Mouse (Mus musculus): ENCODE data around the gene Gm9508. TPM values are rescaled to one million over a fixed set of nuclear protein-coding genes. Genes with fewer than 3 reads are reported as not detected.
"Not testable (repeated sequence)": the region's sequence is repeated elsewhere in the genome, so short reads cannot be mapped to it uniquely, and the experiment has no call there.

Gene Gm9508
- not detected in 2 replicates for polyA plus RNA-seq (2015; fragmentation: Nextera tagmentation; extraction: Ambion mirVana)

- Histone ChIP-seq H3K4me1 (replicated peaks) (no peaks in the 10 kb centered on the region), H3K27me3 (no peaks in the 10 kb centered on the region), H3K4me2 (no peak within 1 kb of the TSS), H3K4me3 (replicated peaks) (no peak within 1 kb of the TSS), H3K36me3 (replicated peaks) (no peaks in the 10 kb centered on the region), H3K9me3 (replicated peaks) (no peaks in the 10 kb centered on the region), H3K9ac (no peak within 1 kb of the TSS), H3K27ac (replicated peaks) (no peak within 1 kb of the TSS)
- ATAC-seq (ENCODE audit: insufficient read depth): no peak
- 32% methylated on average over 4 of the region's 4 CpGs for WGBS (ENCODE audit: insufficient replicate concordance)
Observed at GRCm38 (mm10) chr10:77697133-77697532, at the start of gene Gm9508. TSS of gene Gm9508 (minus strand) at chr10:77697233.

- not testable (repeated sequence) for H3K4me1 ChIP-seq (replicated peaks); H3K36me3 ChIP-seq (replicated peaks); ATAC-seq (ENCODE audit: insufficient read depth); H3K27ac ChIP-seq (replicated peaks); H3K9me3 ChIP-seq (replicated peaks); H3K27me3 ChIP-seq; H3K4me3 ChIP-seq (replicated peaks); H3K4me2 ChIP-seq; H3K9ac ChIP-seq
- whole genome bisulfite sequencing (ENCODE audit: insufficient replicate concordance): 48% methylated on average over 5 of the region's 5 CpGs
Observed at GRCm38 (mm10) chr10:77741924-77742688, 45.1 kb upstream of the Gm9508 start, which contains the start of gene Gm18596. TSS of gene Gm18596 (minus strand) at chr10:77742638.

GRCm38 (mm10) chr10:77738929-77739328, 41.9 kb upstream of the Gm9508 start:
- H3K27me3 ChIP-seq: no peaks in the 10 kb centered on the region
- no peak overlapping the region for H3K9ac ChIP-seq
- H3K4me3 ChIP-seq (replicated peaks): no peak overlapping the region
- WGBS (ENCODE audit: insufficient replicate concordance): 53% methylated on average over 4 of the region's 4 CpGs
- H3K4me1 ChIP-seq (replicated peaks): no peaks in the 10 kb centered on the region
- no peaks in the 10 kb centered on the region for H3K9me3 ChIP-seq (replicated peaks)
- no peaks in the 10 kb centered on the region for H3K36me3 ChIP-seq (replicated peaks)
- H3K4me2 ChIP-seq: no peak overlapping the region
- no peak for ATAC-seq (ENCODE audit: insufficient read depth)
- H3K27ac ChIP-seq (replicated peaks): no peak overlapping the region

GRCm38 (mm10) chr10:77735928-77736327, 38.9 kb upstream of the Gm9508 start:
- no peak overlapping the region for H3K27ac ChIP-seq (replicated peaks)
- H3K27me3 ChIP-seq: no peaks in the 10 kb centered on the region
- 60% methylated on average over 1 of the region's 1 CpGs for WGBS (ENCODE audit: insufficient replicate concordance)
- H3K4me2 ChIP-seq: no peak overlapping the region
- ATAC-seq (ENCODE audit: insufficient read depth): no peak
- no peaks in the 10 kb centered on the region for H3K36me3 ChIP-seq (replicated peaks)
- no peak overlapping the region for H3K4me3 ChIP-seq (replicated peaks)
- H3K9ac ChIP-seq: no peak overlapping the region
- H3K4me1 ChIP-seq (replicated peaks): no peaks in the 10 kb centered on the region
- no peaks in the 10 kb centered on the region for H3K9me3 ChIP-seq (replicated peaks)

- no peak overlapping the region for H3K27ac ChIP-seq (replicated peaks)
- ATAC-seq (ENCODE audit: insufficient read depth): no peak
- 40% methylated on average over 4 of the region's 4 CpGs for WGBS (ENCODE audit: insufficient replicate concordance)
Observed at GRCm38 (mm10) chr10:77729241-77729640, 32.2 kb upstream of the Gm9508 start.

GRCm38 (mm10) chr10:77728280-77728679, 31.2 kb upstream of the Gm9508 start:
- 46% methylated on average over 4 of the region's 4 CpGs for WGBS (ENCODE audit: insufficient replicate concordance)
- H3K27me3 ChIP-seq: no peaks in the 10 kb centered on the region
- H3K27ac ChIP-seq (replicated peaks): no peak overlapping the region
- no peak overlapping the region for H3K9ac ChIP-seq
- ATAC-seq (ENCODE audit: insufficient read depth): no peak
- H3K4me2 ChIP-seq: no peak overlapping the region
- H3K36me3 ChIP-seq (replicated peaks): no peaks in the 10 kb centered on the region
- no peaks in the 10 kb centered on the region for H3K4me1 ChIP-seq (replicated peaks)
- no peaks in the 10 kb centered on the region for H3K9me3 ChIP-seq (replicated peaks)
- no peak overlapping the region for H3K4me3 ChIP-seq (replicated peaks)

More at GRCm38 (mm10) chr10:77729241-77729640, 32.2 kb upstream of the Gm9508 start:
- Histone ChIP-seq H3K36me3 (replicated peaks) (no peaks in the 10 kb centered on the region), H3K4me1 (replicated peaks) (no peaks in the 10 kb centered on the region), H3K4me3 (replicated peaks) (no peak overlapping the region), H3K4me2 (no peak overlapping the region), H3K9me3 (replicated peaks) (no peaks in the 10 kb centered on the region), H3K27me3 (no peaks in the 10 kb centered on the region), H3K9ac (no peak overlapping the region)

- no peak within 1 kb of the TSS for H3K4me2 ChIP-seq
- no peaks in the 10 kb centered on the region for H3K36me3 ChIP-seq (replicated peaks)
- H3K4me1 ChIP-seq (replicated peaks): no peaks in the 10 kb centered on the region
- H3K9ac ChIP-seq: no peak within 1 kb of the TSS
- no peak for ATAC-seq (ENCODE audit: insufficient read depth)
- H3K4me3 ChIP-seq (replicated peaks): no peak within 1 kb of the TSS
- no peak within 1 kb of the TSS for H3K27ac ChIP-seq (replicated peaks)
- no peaks in the 10 kb centered on the region for H3K27me3 ChIP-seq
- H3K9me3 ChIP-seq (replicated peaks): no peaks in the 10 kb centered on the region
- WGBS (ENCODE audit: insufficient replicate concordance): 19% methylated on average over 3 of the region's 3 CpGs
Observed at GRCm38 (mm10) chr10:77726186-77726585, 29.2 kb upstream of the Gm9508 start, which contains the start of gene Gm10100. TSS of gene Gm10100 (plus strand) at chr10:77726486.

GRCm38 (mm10) chr10:77724855-77725254, 27.8 kb upstream of the Gm9508 start:
- no peak overlapping the region for H3K4me3 ChIP-seq (replicated peaks)
- no peaks in the 10 kb centered on the region for H3K9me3 ChIP-seq (replicated peaks)
- H3K27me3 ChIP-seq: no peaks in the 10 kb centered on the region
- 64% methylated on average over 8 of the region's 8 CpGs for WGBS (ENCODE audit: insufficient replicate concordance)
- H3K9ac ChIP-seq: no peak overlapping the region
- no peak overlapping the region for H3K4me2 ChIP-seq
- H3K36me3 ChIP-seq (replicated peaks): no peaks in the 10 kb centered on the region
- H3K27ac ChIP-seq (replicated peaks): no peak overlapping the region
- H3K4me1 ChIP-seq (replicated peaks): no peaks in the 10 kb centered on the region
- ATAC-seq (ENCODE audit: insufficient read depth): no peak

- 65% methylated on average over 1 of the region's 1 CpGs for WGBS (ENCODE audit: insufficient replicate concordance)
- not testable (repeated sequence) for H3K4me2 ChIP-seq; H3K36me3 ChIP-seq (replicated peaks); H3K4me1 ChIP-seq (replicated peaks); H3K27me3 ChIP-seq; H3K4me3 ChIP-seq (replicated peaks); H3K9ac ChIP-seq; H3K27ac ChIP-seq (replicated peaks); H3K9me3 ChIP-seq (replicated peaks); ATAC-seq (ENCODE audit: insufficient read depth)
Observed at GRCm38 (mm10) chr10:77720299-77720698, 23.3 kb upstream of the Gm9508 start, which contains the start of gene Krtap12-1. TSS of gene Krtap12-1 (plus strand) at chr10:77720599.

GRCm38 (mm10) chr10:77715507-77715906, 18.5 kb upstream of the Gm9508 start, which contains the start of gene Gm10142:
TSS of gene Gm10142 (plus strand) at chr10:77715807.
- Histone ChIP-seq H3K27ac (replicated peaks) (no peak within 1 kb of the TSS), H3K36me3 (replicated peaks) (no peaks in the 10 kb centered on the region), H3K27me3 (no peaks in the 10 kb centered on the region), H3K9ac (no peak within 1 kb of the TSS), H3K4me2 (no peak within 1 kb of the TSS), H3K4me1 (replicated peaks) (no peaks in the 10 kb centered on the region), H3K9me3 (replicated peaks) (no peaks in the 10 kb centered on the region), H3K4me3 (replicated peaks) (no peak within 1 kb of the TSS)
- WGBS (ENCODE audit: insufficient replicate concordance): 57% methylated on average over 1 of the region's 1 CpGs
- ATAC-seq (ENCODE audit: insufficient read depth): no peak

- Histone ChIP-seq H3K4me3 (replicated peaks) (no peak overlapping the region), H3K4me1 (replicated peaks) (no peaks in the 10 kb centered on the region), H3K4me2 (no peak overlapping the region), H3K27me3 (no peaks in the 10 kb centered on the region), H3K27ac (replicated peaks) (no peak overlapping the region), H3K9me3 (replicated peaks) (no peaks in the 10 kb centered on the region), H3K36me3 (replicated peaks) (no peaks in the 10 kb centered on the region), H3K9ac (no peak overlapping the region)
- no peak for ATAC-seq (ENCODE audit: insufficient read depth)
- 17% methylated on average over 4 of the region's 4 CpGs for WGBS (ENCODE audit: insufficient replicate concordance)
Observed at GRCm38 (mm10) chr10:77713734-77714133, 16.7 kb upstream of the Gm9508 start.

- not testable (repeated sequence) for H3K36me3 ChIP-seq (replicated peaks); H3K4me3 ChIP-seq (replicated peaks); ATAC-seq (ENCODE audit: insufficient read depth); H3K9me3 ChIP-seq (replicated peaks); H3K4me2 ChIP-seq; H3K27me3 ChIP-seq; H3K4me1 ChIP-seq (replicated peaks); H3K9ac ChIP-seq; H3K27ac ChIP-seq (replicated peaks)
Observed at GRCm38 (mm10) chr10:77711157-77711556, 14.1 kb upstream of the Gm9508 start, which contains the start of gene Gm10024. TSS of gene Gm10024 (plus strand) at chr10:77711457.

Measured in liver, embryonic 15.5 days (tissue).